8 mouse cellular contexts compared by ENCODE assay signal in genomic region chr13:117602617-117603358, GRCm38 (mm10). TPM values are rescaled to one million over a fixed set of nuclear protein-coding genes. Genes with fewer than 3 reads are reported as not detected.
DNase-seq lines count a peak whose midpoint lies in the region; ATAC-seq and TF ChIP-seq lines count a peak whose summit lies in the region.

No protein-coding gene starts in this region.

- no peaks in the 10 kb centered on the region for H3K36me3 ChIP-seq in heart, embryonic 12.5 days
- H3K36me3 ChIP-seq in ES-E14 (ENCODE audit: control insufficient read depth, insufficient read depth, low read length, poor library complexity, severe bottlenecking): no peaks in the 10 kb centered on the region
- H3K36me3 ChIP-seq in embryonic facial prominence, embryonic 10.5 days (replicated peaks): no peaks in the 10 kb centered on the region
- no peaks in the 10 kb centered on the region for H3K36me3 ChIP-seq in hindbrain, embryonic 13.5 days
- H3K36me3 ChIP-seq in midbrain, embryonic 10.5 days: no peaks in the 10 kb centered on the region
- H3K36me3 ChIP-seq in thymus, adult 2 months (ENCODE audit: control insufficient read depth, insufficient read depth, low read length): no peaks in the 10 kb centered on the region

- peak; percentile 51; the same call in 1 of the 2 replicates for ATAC-seq in heart, embryonic 12.5 days (ENCODE audit: insufficient number of reproducible peaks, low FRiP score)
- ATAC-seq in hindbrain, embryonic 13.5 days (ENCODE audit: low FRiP score): peak; percentile 90

- H3K9ac ChIP-seq in heart, embryonic 12.5 days: peak overlapping the region; percentile 56; the same call in 1 of the 2 replicates
- peak overlapping the region; percentile 81 for H3K9ac ChIP-seq in ES-E14 (ENCODE audit: insufficient read depth, low read depth, low read length, poor library complexity, severe bottlenecking)
- peak overlapping the region; percentile 74 for H3K9ac ChIP-seq in hindbrain, embryonic 13.5 days

- H3K4me2 ChIP-seq in heart, embryonic 12.5 days: peak overlapping the region; percentile 87
- H3K4me2 ChIP-seq in hindbrain, embryonic 13.5 days: peak overlapping the region; percentile 68

- DNase-seq in heart, adult 9 months (ENCODE audit: low spot score in 2 of 2): no peak
- DNase-seq in ES-E14 (ENCODE audit: low read depth, low spot score): no peak
- peak; percentile 42 for DNase-seq in embryonic facial prominence, embryonic 10.5 days (ENCODE audit: low spot score)
- peak; percentile 64 for DNase-seq in midbrain, embryonic 10.5 days (ENCODE audit: low spot score)
- peak; percentile 2 for DNase-seq in thymus, adult 2 months
- no peak for DNase-seq in gastrocnemius, postnatal 25 days

- 1% methylated on average over 62 of the region's 62 CpGs for WGBS in heart, embryonic 12.5 days
- under 1% methylated on average over 62 of the region's 62 CpGs for WGBS in embryonic facial prominence, embryonic 10.5 days
- WGBS in hindbrain, embryonic 13.5 days: 1% methylated on average over 58 of the region's 62 CpGs
- 1% methylated on average over 60 of the region's 62 CpGs for WGBS in midbrain, embryonic 10.5 days
- 7% methylated on average over 62 of the region's 62 CpGs for WGBS in thymus, adult 2 months

- peak overlapping the region; percentile 64 for H3K4me3 ChIP-seq in heart, embryonic 12.5 days
- H3K4me3 ChIP-seq in ES-E14 (ENCODE audit: insufficient read depth in 1 of 2, low read depth in 1 of 2, low read length in 2 of 2, poor library complexity in 1 of 2, severe bottlenecking in 1 of 2): peak overlapping the region; percentile 73 to 83
- peak overlapping the region; percentile 70 for H3K4me3 ChIP-seq in embryonic facial prominence, embryonic 10.5 days
- H3K4me3 ChIP-seq in hindbrain, embryonic 13.5 days: peak overlapping the region; percentile 62
- peak overlapping the region; percentile 69 for H3K4me3 ChIP-seq in midbrain, embryonic 10.5 days
- 0 out of 2 replicates have a peak overlapping the region, but pooled peaks have one; percentile 13 for H3K4me3 ChIP-seq in thymus, adult 2 months (ENCODE audit: control insufficient read depth, insufficient read depth, low read length)

- peaks cover 22% of the 10 kb centered on the region for H3K4me1 ChIP-seq in heart, embryonic 12.5 days (replicated peaks)
- no peaks in the 10 kb centered on the region for H3K4me1 ChIP-seq in ES-E14 (ENCODE audit: control insufficient read depth in 2 of 2, insufficient read depth in 2 of 2, low read length in 2 of 2, poor library complexity in 1 of 2)
- H3K4me1 ChIP-seq in embryonic facial prominence, embryonic 10.5 days: peaks cover 15% of the 10 kb centered on the region
- peaks cover 16% of the 10 kb centered on the region for H3K4me1 ChIP-seq in hindbrain, embryonic 13.5 days (replicated peaks)
- H3K4me1 ChIP-seq in midbrain, embryonic 10.5 days: peaks cover 23% of the 10 kb centered on the region
- H3K4me1 ChIP-seq in thymus, adult 2 months (replicated peaks; ENCODE audit: control insufficient read depth, insufficient read depth, low read length): peaks cover 8% of the 10 kb centered on the region

- TF ChIP-seq CTCF in thymus, adult 2 months (IDR thresholded peaks at IDR 0.05; ENCODE audit: borderline replicate concordance, control insufficient read depth, extremely low read depth, insufficient read depth, low read length, poor library complexity): no peak

- in situ Hi-C loops in ES-E14 (cut with MboI; ENCODE audit: low sequenced_read_pairs in 2 of 2, unreplicated experiment in 2 of 2): no loop called here

- no peaks in the 10 kb centered on the region for H3K9me3 ChIP-seq in heart, embryonic 12.5 days (replicated peaks)
- no peaks in the 10 kb centered on the region for H3K9me3 ChIP-seq in ES-E14 (ENCODE audit: control insufficient read depth, insufficient read depth, low read depth, low read length)
- H3K9me3 ChIP-seq in embryonic facial prominence, embryonic 10.5 days: no peaks in the 10 kb centered on the region
- H3K9me3 ChIP-seq in hindbrain, embryonic 13.5 days: no peaks in the 10 kb centered on the region
- no peaks in the 10 kb centered on the region for H3K9me3 ChIP-seq in midbrain, embryonic 10.5 days (replicated peaks)

- H3K27ac ChIP-seq in heart, embryonic 12.5 days (ENCODE audit: poor library complexity, severe bottlenecking): no peak overlapping the region
- H3K27ac ChIP-seq in ES-E14 (ENCODE audit: insufficient read depth, low read depth, low read length, poor library complexity, severe bottlenecking): no peak overlapping the region; the same call in 1 of the 2 replicates
- peak overlapping the region; percentile 54; the same call in 1 of the 2 replicates for H3K27ac ChIP-seq in embryonic facial prominence, embryonic 10.5 days (replicated peaks)
- H3K27ac ChIP-seq in hindbrain, embryonic 13.5 days: peak overlapping the region; percentile 60
- H3K27ac ChIP-seq in midbrain, embryonic 10.5 days (replicated peaks): peak overlapping the region; percentile 39
- no peak overlapping the region for H3K27ac ChIP-seq in thymus, adult 2 months (ENCODE audit: control insufficient read depth, insufficient read depth, low read length)

- no peak for TF ChIP-seq POLR2A in thymus, adult 2 months (IDR thresholded peaks at IDR 0.05; ENCODE audit: control insufficient read depth, extremely low read depth, insufficient read depth, low read length, poor library complexity)

- H3K27me3 ChIP-seq in heart, embryonic 12.5 days (replicated peaks): peaks cover 19% of the 10 kb centered on the region
- peaks cover 32% of the 10 kb centered on the region for H3K27me3 ChIP-seq in embryonic facial prominence, embryonic 10.5 days (replicated peaks; ENCODE audit: low read depth, poor library complexity, severe bottlenecking)
- H3K27me3 ChIP-seq in hindbrain, embryonic 13.5 days: peaks cover 26% of the 10 kb centered on the region
- peaks cover 39% of the 10 kb centered on the region for H3K27me3 ChIP-seq in midbrain, embryonic 10.5 days (ENCODE audit: low read depth, poor library complexity, severe bottlenecking)
- peaks cover 9% of the 10 kb centered on the region for H3K27me3 ChIP-seq in thymus, adult 2 months (ENCODE audit: control insufficient read depth, insufficient read depth, low read length)

TF ChIP-seq in ES-E14, 5 proteins besides CTCF, POLR2A, EP300 and RAD21:
- TF ChIP-seq HCFC1 (IDR thresholded peaks at IDR 0.05; ENCODE audit: borderline replicate concordance, insufficient read depth, low read length) (no peak), ZC3H11A (IDR thresholded peaks at IDR 0.05; ENCODE audit: borderline replicate concordance, low read depth, low read length) (no peak)

RNA-seq across cellular contexts. Expression of gene Hcn1, which starts 0.7 kb away (rescaled TPM):
- 0.11 and 0.15 TPM in 2 replicates for polyA plus RNA-seq in heart, embryonic 12.5 days (2016; fragmentation: Nextera tagmentation; extraction: Ambion mirVana)
- 0.05 and 0.09 TPM in 2 replicates for total RNA-seq in ES-E14 (2012; rRNA removed)
- 0.01 and 0.11 TPM in 2 replicates for polyA plus RNA-seq in embryonic facial prominence, embryonic 10.5 days (2016; fragmentation: Nextera tagmentation; extraction: Ambion mirVana)
- 0.69 and 0.71 TPM in 2 replicates for polyA plus RNA-seq in hindbrain, embryonic 13.5 days (2015; fragmentation: Nextera tagmentation; extraction: Ambion mirVana)
- polyA plus RNA-seq in midbrain, embryonic 10.5 days (2016; fragmentation: Nextera tagmentation; extraction: Ambion mirVana): 0.02 TPM in 2 replicates
- polyA plus RNA-seq in thymus, adult 2 months (2012; rRNA removed): 0.09 and 0.20 TPM in 2 replicates
- total RNA-seq in gastrocnemius, postnatal 25 days (2021): under 1 TPM; 0.05 to 0.16 TPM

Comparison
In these comparisons a context has a peak if more than half of its experiments do, and no peak if none do; other contexts are left out.
1. H3K27ac ChIP-seq: peak in embryonic facial prominence, embryonic 10.5 days (single experiment), hindbrain, embryonic 13.5 days (single experiment) and midbrain, embryonic 10.5 days (single experiment); none in heart, embryonic 12.5 days (single experiment), ES-E14 (single experiment) and thymus, adult 2 months (single experiment).
2. H3K4me3 ChIP-seq: peak in every context shown above with its lines; median percentile 78 in ES-E14; 70 in embryonic facial prominence, embryonic 10.5 days; 69 in midbrain, embryonic 10.5 days; 64 in heart, embryonic 12.5 days; 62 in hindbrain, embryonic 13.5 days; 13 in thymus, adult 2 months.
3. DNase-seq: peak in embryonic facial prominence, embryonic 10.5 days (single experiment), midbrain, embryonic 10.5 days (single experiment) and thymus, adult 2 months (single experiment); none in heart, adult 9 months (0 of 2), ES-E14 (single experiment) and gastrocnemius, postnatal 25 days (single experiment).
4. Peak in every context shown above with its lines, with median percentiles within 50 percentile points of each other: H3K9ac ChIP-seq.